In the genomic region with DNA sequence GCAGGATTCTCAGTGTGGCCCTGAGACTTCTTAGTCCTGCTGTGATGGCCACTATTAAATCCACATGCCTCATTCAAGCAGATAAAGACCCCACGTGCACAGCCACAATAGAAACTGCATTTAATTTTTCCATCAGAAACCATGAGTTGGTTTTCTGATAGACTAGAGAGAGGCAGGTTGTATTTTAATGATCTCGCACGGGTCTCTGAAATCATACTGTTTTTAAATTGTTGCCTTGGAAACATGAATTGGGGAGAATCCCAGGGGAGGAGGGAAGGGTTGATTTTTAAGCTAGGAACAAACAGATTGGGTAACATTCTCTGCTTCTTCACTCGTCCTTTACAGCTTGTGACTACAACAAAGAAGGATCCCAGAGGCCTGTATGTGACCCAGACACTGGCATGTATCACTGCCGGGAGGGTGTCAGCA, we compare ENCODE assay signal across 25 mouse cellular contexts. TPM values are rescaled to one million over a fixed set of nuclear protein-coding genes. Genes with fewer than 3 reads are reported as not detected.
A peak's percentile ranks its signal among the peaks of the same experiment; 100 is the strongest.
DNase-seq lines count a peak whose midpoint lies in the region; ATAC-seq and TF ChIP-seq lines count a peak whose summit lies in the region.
"Had no signal": no experiment of that assay in that cellular context is flagged by ENCODE, and none has a peak within 500 bp of the region (broad histone marks: within the 10 kb centered on the region; RNA-seq: fewer than 3 reads in every experiment).

No protein-coding gene starts in this region.

- TF ChIP-seq POLR2A in kidney, adult 2 months (IDR thresholded peaks at IDR 0.05; ENCODE audit: low read depth, low read length), result no peak

- H3K9me3 ChIP-seq in forebrain, embryonic 10.5 days, result no peaks in the 10 kb centered on the region
- H3K9me3 ChIP-seq in forebrain, embryonic 12.5 days, result no peaks in the 10 kb centered on the region
- H3K9me3 ChIP-seq in hindbrain, embryonic 14.5 days (ENCODE audit: control insufficient read depth, low read length), result no peaks in the 10 kb centered on the region
- H3K9me3 ChIP-seq in hindbrain, embryonic 11.5 days (ENCODE audit: control insufficient read depth, low read length), result no peaks in the 10 kb centered on the region
- no peaks in the 10 kb centered on the region for H3K9me3 ChIP-seq in forebrain, postnatal 0 days (ENCODE audit: low read length)
- no peaks in the 10 kb centered on the region for H3K9me3 ChIP-seq in midbrain, embryonic 16.5 days (replicated peaks; ENCODE audit: control insufficient read depth, low read length, poor library complexity, severe bottlenecking)
- H3K9me3 ChIP-seq: G1E had no signal

- no peak overlapping the region for H3K9ac ChIP-seq in forebrain, embryonic 12.5 days
- H3K9ac ChIP-seq in hindbrain, embryonic 14.5 days, result no peak overlapping the region
- H3K9ac ChIP-seq in hindbrain, embryonic 11.5 days (ENCODE audit: low read depth, low read length), result no peak overlapping the region
- H3K9ac ChIP-seq in forebrain, postnatal 0 days, result peak overlapping the region; percentile 15; the same call in 1 of the 2 replicates
- no peak overlapping the region for H3K9ac ChIP-seq in midbrain, embryonic 16.5 days (ENCODE audit: low read depth, low read length)

- peaks cover 13% of the 10 kb centered on the region for H3K4me1 ChIP-seq in forebrain, embryonic 10.5 days
- H3K4me1 ChIP-seq in forebrain, embryonic 12.5 days, result peaks cover 7% of the 10 kb centered on the region; the same call in 1 of the 2 replicates
- peaks cover 19% of the 10 kb centered on the region for H3K4me1 ChIP-seq in hindbrain, embryonic 14.5 days (replicated peaks; ENCODE audit: control insufficient read depth, insufficient read depth, low read length)
- H3K4me1 ChIP-seq in hindbrain, embryonic 11.5 days (replicated peaks; ENCODE audit: control insufficient read depth, insufficient read depth, low read length), result no peaks in the 10 kb centered on the region
- peaks cover 17% of the 10 kb centered on the region for H3K4me1 ChIP-seq in forebrain, postnatal 0 days (ENCODE audit: insufficient read depth)
- H3K4me1 ChIP-seq in midbrain, embryonic 16.5 days (ENCODE audit: control insufficient read depth, insufficient read depth, low read length), result peaks cover 11% of the 10 kb centered on the region
- peaks cover 4% of the 10 kb centered on the region; the same call in 1 of the 2 replicates for H3K4me1 ChIP-seq in kidney, adult 2 months (ENCODE audit: control insufficient read depth, insufficient read depth, low read length)

- H3K4me3 ChIP-seq in forebrain, embryonic 10.5 days, result no peak overlapping the region
- H3K4me3 ChIP-seq in forebrain, embryonic 12.5 days (replicated peaks), result no peak overlapping the region
- H3K4me3 ChIP-seq in hindbrain, embryonic 14.5 days (replicated peaks; ENCODE audit: low read length), result no peak overlapping the region
- H3K4me3 ChIP-seq in hindbrain, embryonic 11.5 days (ENCODE audit: low read depth, low read length), result no peak overlapping the region
- no peak overlapping the region for H3K4me3 ChIP-seq in forebrain, postnatal 0 days (ENCODE audit: low read depth, low read length)
- no peak overlapping the region for H3K4me3 ChIP-seq in midbrain, embryonic 16.5 days (ENCODE audit: low read depth, low read length)
- no peak overlapping the region for H3K4me3 ChIP-seq in kidney, adult 2 months (ENCODE audit: insufficient read depth, low read depth, low read length)
- H3K4me3 ChIP-seq: erythroblast, embryonic 14.5 days had no signal

- 32% methylated on average over 5 of the region's 5 CpGs for WGBS in forebrain, embryonic 10.5 days
- 23% methylated on average over 5 of the region's 5 CpGs for WGBS in forebrain, embryonic 12.5 days
- 16% methylated on average over 5 of the region's 5 CpGs for WGBS in hindbrain, embryonic 14.5 days
- 30% methylated on average over 5 of the region's 5 CpGs for WGBS in hindbrain, embryonic 11.5 days
- 18% methylated on average over 5 of the region's 5 CpGs for WGBS in forebrain, postnatal 0 days
- 16% methylated on average over 5 of the region's 5 CpGs for WGBS in midbrain, embryonic 16.5 days
- 70% methylated on average over 5 of the region's 5 CpGs for whole genome bisulfite sequencing in kidney, adult 2 months

- ATAC-seq in forebrain, embryonic 12.5 days (ENCODE audit: low FRiP score), result no peak
- ATAC-seq in hindbrain, embryonic 14.5 days (ENCODE audit: low FRiP score), result no peak
- ATAC-seq in hindbrain, embryonic 11.5 days (ENCODE audit: low FRiP score), result no peak
- ATAC-seq in forebrain, postnatal 0 days, result peak; percentile 90
- peak; percentile 73 for ATAC-seq in midbrain, embryonic 16.5 days
- ATAC-seq: CD4-positive, CD25-positive, alpha-beta regulatory T cell, adult 4 months had no signal

- 0 out of 2 replicates have a peak overlapping the region, but pooled peaks have one; percentile 53 for H3K27ac ChIP-seq in forebrain, embryonic 10.5 days
- H3K27ac ChIP-seq in forebrain, embryonic 12.5 days, result no peak overlapping the region
- H3K27ac ChIP-seq in hindbrain, embryonic 14.5 days, result 0 out of 2 replicates have a peak overlapping the region, but pooled peaks have one; percentile 39
- H3K27ac ChIP-seq in hindbrain, embryonic 11.5 days (ENCODE audit: low read depth, low read length), result no peak overlapping the region
- H3K27ac ChIP-seq in forebrain, postnatal 0 days (ENCODE audit: low read depth, low read length), result peak overlapping the region; percentile 81
- H3K27ac ChIP-seq in midbrain, embryonic 16.5 days (ENCODE audit: low read length), result peak overlapping the region; percentile 62
- no peak overlapping the region for H3K27ac ChIP-seq in kidney, adult 2 months (ENCODE audit: insufficient read depth, low read depth, low read length)

- TF ChIP-seq CTCF in forebrain, postnatal 0 days (IDR thresholded peaks at IDR 0.05; ENCODE audit: low read depth), result no peak
- no peak for TF ChIP-seq CTCF in kidney, adult 2 months (conservative IDR thresholded peaks at IDR 0.05; ENCODE audit: insufficient read depth, insufficient read length, low read depth, low read length)

- no peak overlapping the region for H3K4me2 ChIP-seq in forebrain, embryonic 12.5 days
- H3K4me2 ChIP-seq in hindbrain, embryonic 14.5 days (replicated peaks), result no peak overlapping the region
- H3K4me2 ChIP-seq in hindbrain, embryonic 11.5 days (replicated peaks; ENCODE audit: low read depth, low read length), result no peak overlapping the region
- H3K4me2 ChIP-seq in forebrain, postnatal 0 days (ENCODE audit: low read depth), result no peak overlapping the region
- peak overlapping the region; percentile 24; the same call in 1 of the 2 replicates for H3K4me2 ChIP-seq in midbrain, embryonic 16.5 days (ENCODE audit: low read length)

- H3K36me3 ChIP-seq in forebrain, embryonic 10.5 days (replicated peaks), result no peaks in the 10 kb centered on the region
- H3K36me3 ChIP-seq in forebrain, embryonic 12.5 days (replicated peaks), result no peaks in the 10 kb centered on the region
- no peaks in the 10 kb centered on the region for H3K36me3 ChIP-seq in hindbrain, embryonic 14.5 days (replicated peaks; ENCODE audit: control insufficient read depth, insufficient read depth)
- no peaks in the 10 kb centered on the region for H3K36me3 ChIP-seq in hindbrain, embryonic 11.5 days (ENCODE audit: control insufficient read depth, insufficient read depth, low read length)
- H3K36me3 ChIP-seq in forebrain, postnatal 0 days (ENCODE audit: insufficient read depth), result no peaks in the 10 kb centered on the region
- no peaks in the 10 kb centered on the region for H3K36me3 ChIP-seq in midbrain, embryonic 16.5 days (ENCODE audit: control insufficient read depth, insufficient read depth, low read length)
- no peaks in the 10 kb centered on the region for H3K36me3 ChIP-seq in kidney, adult 2 months (ENCODE audit: control insufficient read depth, insufficient read depth, low read length)
- H3K36me3 ChIP-seq: G1E had no signal

- DNase-seq in forebrain, embryonic 10.5 days (ENCODE audit: extremely low spot score, low spot score), result no peak
- no peak for DNase-seq in hindbrain, embryonic 14.5 days (ENCODE audit: low spot score)
- no peak for DNase-seq in hindbrain, embryonic 11.5 days (ENCODE audit: low spot score)
- DNase-seq in forebrain, postnatal 0 days, result peak; percentile 70
- DNase-seq in spleen, postnatal 14 days (ENCODE audit: low spot score in 2 of 2), result no peak
- DNase-seq in kidney, adult 2 months, result no peak
- DNase-seq: cerebellum, adult 2 months; heart, postnatal 14 days; kidney, adult 8-10 months; kidney, postnatal 36 days; lung, adult 18-20 months; lung, postnatal 36 days; right cerebral cortex, postnatal 4 days; thymus, adult 18-20 months had no signal

- H3K27me3 ChIP-seq in forebrain, embryonic 10.5 days (ENCODE audit: poor library complexity, severe bottlenecking), result no peaks in the 10 kb centered on the region
- no peaks in the 10 kb centered on the region for H3K27me3 ChIP-seq in forebrain, embryonic 12.5 days
- no peaks in the 10 kb centered on the region for H3K27me3 ChIP-seq in hindbrain, embryonic 14.5 days (ENCODE audit: control insufficient read depth, insufficient read depth, low read length)
- H3K27me3 ChIP-seq in hindbrain, embryonic 11.5 days (ENCODE audit: control insufficient read depth, insufficient read depth, low read length), result no peaks in the 10 kb centered on the region
- H3K27me3 ChIP-seq in forebrain, postnatal 0 days (ENCODE audit: insufficient read depth, low read length), result no peaks in the 10 kb centered on the region
- H3K27me3 ChIP-seq in midbrain, embryonic 16.5 days (ENCODE audit: control insufficient read depth, insufficient read depth, low read depth, low read length), result no peaks in the 10 kb centered on the region
- no peaks in the 10 kb centered on the region for H3K27me3 ChIP-seq in kidney, adult 2 months (replicated peaks; ENCODE audit: control insufficient read depth, insufficient read depth, low read length)

RNA-seq across cellular contexts. Expression of gene Gm6993, which starts 31.2 kb away (rescaled TPM):
- not detected in 2 replicates for polyA plus RNA-seq in forebrain, embryonic 10.5 days (2016; fragmentation: Nextera tagmentation; extraction: Ambion mirVana)
- not detected in 2 replicates for polyA plus RNA-seq in forebrain, embryonic 12.5 days (2016; fragmentation: Nextera tagmentation; extraction: Ambion mirVana)
- not detected in 2 replicates for polyA plus RNA-seq in hindbrain, embryonic 14.5 days (2014; fragmentation: Nextera tagmentation; extraction: Ambion mirVana)
- not detected in 2 replicates for polyA plus RNA-seq in hindbrain, embryonic 11.5 days (2014; fragmentation: Nextera tagmentation; extraction: Ambion mirVana)
- total RNA-seq in forebrain, postnatal 0 days (2014; rRNA removed), result not detected in 2 replicates
- not detected in 2 replicates for polyA plus RNA-seq in forebrain, postnatal 0 days (2015; fragmentation: Nextera tagmentation; extraction: Ambion mirVana)
- polyA plus RNA-seq in midbrain, embryonic 16.5 days (2015; fragmentation: Nextera tagmentation; extraction: Ambion mirVana), result not detected in 2 replicates
- not detected in 2 replicates for polyA plus RNA-seq in kidney, adult 2 months (2012; rRNA removed)
- total RNA-seq: adrenal gland, adult 18-20 months; G1E; heart, postnatal 14 days; left cerebral cortex, postnatal 4 days; liver, adult 2 months; monocyte, adult 5-6 weeks had no signal
- polyA plus RNA-seq: CD4-positive, CD25-positive, alpha-beta regulatory T cell, adult 4 months; cerebellum, adult 2 months; embryonic facial prominence, embryonic 11.5 days; erythroblast, embryonic 14.5 days; G1E; liver, adult 2 months; neural tube, embryonic 14.5 days had no signal

RNA-seq across cellular contexts. Expression of gene Lamb1, which starts 55.6 kb away (rescaled TPM):
- 22.6 and 23.1 TPM in 2 replicates for polyA plus RNA-seq in forebrain, embryonic 10.5 days (2016; fragmentation: Nextera tagmentation; extraction: Ambion mirVana)
- polyA plus RNA-seq in forebrain, embryonic 12.5 days (2016; fragmentation: Nextera tagmentation; extraction: Ambion mirVana), result 25.7 and 26.1 TPM in 2 replicates
- 20.9 and 22.0 TPM in 2 replicates for polyA plus RNA-seq in hindbrain, embryonic 14.5 days (2014; fragmentation: Nextera tagmentation; extraction: Ambion mirVana)
- polyA plus RNA-seq in hindbrain, embryonic 11.5 days (2014; fragmentation: Nextera tagmentation; extraction: Ambion mirVana), result 21.2 and 21.7 TPM in 2 replicates
- 25.3 and 33.4 TPM in 2 replicates for total RNA-seq in forebrain, postnatal 0 days (2014; rRNA removed)
- 10.2 and 12.1 TPM in 2 replicates for polyA plus RNA-seq in forebrain, postnatal 0 days (2015; fragmentation: Nextera tagmentation; extraction: Ambion mirVana)
- 13.2 and 14.8 TPM in 2 replicates for polyA plus RNA-seq in midbrain, embryonic 16.5 days (2015; fragmentation: Nextera tagmentation; extraction: Ambion mirVana)
- 41.0 and 46.5 TPM in 2 replicates for polyA plus RNA-seq in kidney, adult 2 months (2012; rRNA removed)
- polyA plus RNA-seq: CD4-positive, CD25-positive, alpha-beta regulatory T cell, adult 4 months; G1E had no signal

Comparison
In these comparisons a context has a peak if more than half of its experiments do, and no peak if none do; other contexts are left out.
1. H3K27ac ChIP-seq: peak in forebrain, embryonic 10.5 days (single experiment), hindbrain, embryonic 14.5 days (single experiment), forebrain, postnatal 0 days (single experiment) and midbrain, embryonic 16.5 days (single experiment); none in forebrain, embryonic 12.5 days (single experiment), hindbrain, embryonic 11.5 days (single experiment) and kidney, adult 2 months (single experiment).
2. ATAC-seq: peak in forebrain, postnatal 0 days (single experiment) and midbrain, embryonic 16.5 days (single experiment); none in forebrain, embryonic 12.5 days (single experiment), hindbrain, embryonic 14.5 days (single experiment) and hindbrain, embryonic 11.5 days (single experiment).